ENCODE assay signal across 8 mouse cellular contexts in genomic region chr4:24896829-24897228, GRCm38 (mm10). TPM values are rescaled to one million over a fixed set of nuclear protein-coding genes. Genes with fewer than 3 reads are reported as not detected.
A peak's percentile ranks its signal among the peaks of the same experiment; 100 is the strongest.
DNase-seq lines count a peak whose midpoint lies in the region; ATAC-seq lines count a peak whose summit lies in the region.

No protein-coding gene starts in this region.

- H3K27ac ChIP-seq in hindbrain, embryonic 16.5 days (ENCODE audit: low read depth, low read length) = no peak overlapping the region

- no peak for ATAC-seq in hindbrain, embryonic 16.5 days
- ATAC-seq in monocyte, adult 5-6 weeks (replicated peaks; ENCODE audit: insufficient number of reproducible peaks, low FRiP score, low TSS enrichment, poor library complexity, severe bottlenecking) = no peak

- peaks cover 7% of the 10 kb centered on the region for H3K4me1 ChIP-seq in hindbrain, embryonic 16.5 days (ENCODE audit: control insufficient read depth, insufficient read depth, low read depth, low read length)

- no peak overlapping the region for H3K9ac ChIP-seq in hindbrain, embryonic 16.5 days (ENCODE audit: low read depth, low read length)

- DNase-seq in layer of hippocampus, adult 11-12 months (ENCODE audit: low spot score) = peak; percentile 34
- DNase-seq in layer of hippocampus, adult 8-10 months (ENCODE audit: low spot score in 2 of 2) = no peak
- peak; percentile 78 for DNase-seq in NIH3T3 (ENCODE audit: low read depth)
- peak; percentile 71 for DNase-seq in embryo, embryonic 11 days
- peak; percentile 11 for DNase-seq in lung, postnatal 14 days
- DNase-seq in yolk sac, embryonic 10.5 days (ENCODE audit: low spot score) = peak; percentile 10

- 0% methylated on average over 1 of the region's 1 CpGs for WGBS in hindbrain, embryonic 16.5 days

- H3K36me3 ChIP-seq in hindbrain, embryonic 16.5 days (ENCODE audit: control insufficient read depth, insufficient read depth, low read length) = peaks cover 9% of the 10 kb centered on the region

- no peaks in the 10 kb centered on the region; the same call in 1 of the 2 replicates for H3K9me3 ChIP-seq in hindbrain, embryonic 16.5 days (ENCODE audit: control insufficient read depth, low read length)

- no peaks in the 10 kb centered on the region for H3K27me3 ChIP-seq in hindbrain, embryonic 16.5 days (replicated peaks; ENCODE audit: control insufficient read depth, insufficient read depth, low read length)

- peak overlapping the region; percentile 85; the same call in 1 of the 2 replicates for H3K4me2 ChIP-seq in hindbrain, embryonic 16.5 days (ENCODE audit: low read length)

- no peak overlapping the region; the same call in 1 of the 2 replicates for H3K4me3 ChIP-seq in hindbrain, embryonic 16.5 days (ENCODE audit: low read length)

RNA-seq across cellular contexts. Expression of gene Ndufaf4, which starts 1.1 kb away (rescaled TPM):
- 10 to 100 TPM; 31.4 to 37.9 (median 34.9) TPM for total RNA-seq in layer of hippocampus, adult 8-10 months (2022)
- 60.0 and 65.2 TPM in 2 replicates for polyA plus RNA-seq in hindbrain, embryonic 16.5 days (2015; fragmentation: Nextera tagmentation; extraction: Ambion mirVana)
- total RNA-seq in monocyte, adult 5-6 weeks (2017) = 9.5 to 13.9 TPM (median 12.5 TPM) in 3 replicates

RNA-seq across cellular contexts. Expression of gene Klhl32, which starts 45.9 kb away (rescaled TPM):
- total RNA-seq in layer of hippocampus, adult 8-10 months (2022) = 10 to 100 TPM; 16.5 to 20.4 (median 18.2) TPM
- 37.1 and 38.5 TPM in 2 replicates for polyA plus RNA-seq in hindbrain, embryonic 16.5 days (2015; fragmentation: Nextera tagmentation; extraction: Ambion mirVana)
- not detected in 3 replicates for total RNA-seq in monocyte, adult 5-6 weeks (2017)

Comparison
In these comparisons a context has a peak if more than half of its experiments do, and no peak if none do; other contexts are left out.
1. DNase-seq: peak in layer of hippocampus, adult 11-12 months (single experiment), NIH3T3 (single experiment), embryo, embryonic 11 days (single experiment), lung, postnatal 14 days (single experiment) and yolk sac, embryonic 10.5 days (single experiment); none in layer of hippocampus, adult 8-10 months (0 of 2).
2. RNA of gene Klhl32, which starts 45.9 kb away (total RNA-seq): 16.5 to 20.4 TPM in layer of hippocampus, adult 8-10 months; not detected in monocyte, adult 5-6 weeks; every median in the first group is over 10 times any median in the second.